Mouse (Mus musculus) spleen, adult 2 months (tissue): Measurements from ENCODE around the gene Atf6b.

Source experiments
- CTCF ChIP-seq: fragments of 200-500 bp; IDR thresholded peaks from 2 replicates; pipeline ENCODE4 v1.5.1; 2011; ENCODE audit warnings: mild to moderate bottlenecking, inconsistent platforms; ENCODE audit not compliant: insufficient read depth, insufficient read length, insufficient replicate concordance; ENCODE audit errors: extremely low read depth
- POLR2A ChIP-seq: fragments of 200-500 bp; IDR thresholded peaks from 2 replicates; pipeline ENCODE4 v1.6.1; 2011; ENCODE audit warnings: low read depth, low read length, inconsistent platforms

DNA sequence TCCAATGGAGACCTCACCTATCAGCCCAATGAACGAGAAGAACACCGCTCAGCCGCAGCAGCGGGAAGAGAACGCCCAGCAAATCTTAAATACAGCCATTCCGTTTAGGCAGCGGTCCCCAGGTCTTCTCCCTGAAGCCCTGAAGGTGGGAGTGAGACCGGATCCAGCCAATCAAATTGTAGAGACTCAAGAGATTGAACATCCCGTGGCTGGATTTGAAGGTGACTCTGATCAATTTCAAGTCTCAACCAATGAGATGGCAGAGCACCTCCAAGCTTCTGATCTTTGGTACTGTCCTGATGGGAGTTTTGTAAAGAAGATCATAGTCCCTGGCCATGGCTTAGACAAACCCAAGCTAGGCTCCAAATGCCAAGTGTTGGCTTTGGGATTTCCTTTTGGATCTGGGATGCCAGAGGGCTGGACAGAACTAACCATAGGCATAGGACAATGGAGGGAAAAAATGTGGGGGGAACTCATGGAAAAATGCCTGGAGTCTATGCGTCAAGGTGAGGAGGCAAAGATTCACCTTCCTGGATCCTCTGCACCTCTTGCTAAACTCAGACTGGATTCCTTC, 1.6 kb upstream of the Atf6b start:
- TF ChIP-seq CTCF (no peak), POLR2A (no peak)
